Mouse (Mus musculus): Measurements from ENCODE around the gene Mettl26. TPM values are rescaled to one million over a fixed set of nuclear protein-coding genes. Genes with fewer than 3 reads are reported as not detected.

Mettl26 gene
- polyA plus RNA-seq, 1 experiment: 23.9 TPM

DNA sequence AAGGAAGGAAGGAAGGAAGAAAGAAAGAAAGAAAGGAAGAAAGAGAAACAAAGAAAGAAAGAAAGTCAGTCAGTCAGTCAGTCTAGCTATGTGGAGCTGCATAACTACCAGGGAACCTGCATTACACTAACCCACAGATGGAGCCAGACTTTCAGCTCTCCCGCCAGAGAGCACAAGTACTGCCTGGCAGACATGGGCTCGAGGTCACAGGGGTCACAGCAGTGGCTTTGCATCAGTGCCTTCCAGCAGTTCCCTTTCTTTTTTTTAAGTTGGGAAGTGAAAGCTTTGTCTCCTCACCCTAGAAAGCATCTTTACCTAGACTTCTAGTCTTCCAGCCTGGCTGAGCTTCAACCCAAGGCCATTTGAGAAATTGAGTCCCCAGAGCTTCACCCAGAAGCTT, 20.5 kb downstream of the Mettl26 start:
- peaks cover 30% of the 10 kb centered on the region for H3K36me3 ChIP-seq (replicated peaks; ENCODE audit: low read length)
- peaks cover 33% of the 10 kb centered on the region for H3K4me1 ChIP-seq
- TF ChIP-seq FLI1 (IDR thresholded peaks at IDR 0.05; ENCODE audit: low read length): no peak

GRCm38 (mm10) chr17:25895891-25896290, 21.0 kb downstream of the Mettl26 start:
- Histone ChIP-seq H3K36me3 (replicated peaks; ENCODE audit: low read length) (peaks cover 30% of the 10 kb centered on the region), H3K4me3 (replicated peaks) (no peak overlapping the region), H3K27me3 (replicated peaks) (no peaks in the 10 kb centered on the region), H3K4me1 (peaks cover 33% of the 10 kb centered on the region), H3K9me3 (peaks cover 4% of the 10 kb centered on the region; the same call in 1 of the 2 replicates)
- TF ChIP-seq GATA1 (IDR thresholded peaks at IDR 0.05; ENCODE audit: borderline replicate concordance, low read length) (no peak), FLI1 (IDR thresholded peaks at IDR 0.05; ENCODE audit: low read length) (no peak)

More for the DNA sequence above, 20.5 kb downstream of the Mettl26 start:
- Histone ChIP-seq H3K4me3 (replicated peaks) (no peak overlapping the region), H3K9me3 (0 out of 2 replicates have a peak, but pooled peaks cover under 1% of the 10 kb centered on the region), H3K27me3 (replicated peaks) (no peaks in the 10 kb centered on the region)

- Histone ChIP-seq H3K4me1 (peaks cover 46% of the 10 kb centered on the region), H3K27me3 (replicated peaks) (no peaks in the 10 kb centered on the region), H3K4me3 (replicated peaks) (no peak overlapping the region), H3K9me3 (peaks cover 4% of the 10 kb centered on the region; the same call in 1 of the 2 replicates), H3K36me3 (replicated peaks; ENCODE audit: low read length) (peaks cover 35% of the 10 kb centered on the region)
- TF ChIP-seq GATA1 (IDR thresholded peaks at IDR 0.05; ENCODE audit: borderline replicate concordance, low read length) (no peak), FLI1 (IDR thresholded peaks at IDR 0.05; ENCODE audit: low read length) (no peak)
Observed at GRCm38 (mm10) chr17:25900193-25900592, 25.3 kb downstream of the Mettl26 start.

DNA sequence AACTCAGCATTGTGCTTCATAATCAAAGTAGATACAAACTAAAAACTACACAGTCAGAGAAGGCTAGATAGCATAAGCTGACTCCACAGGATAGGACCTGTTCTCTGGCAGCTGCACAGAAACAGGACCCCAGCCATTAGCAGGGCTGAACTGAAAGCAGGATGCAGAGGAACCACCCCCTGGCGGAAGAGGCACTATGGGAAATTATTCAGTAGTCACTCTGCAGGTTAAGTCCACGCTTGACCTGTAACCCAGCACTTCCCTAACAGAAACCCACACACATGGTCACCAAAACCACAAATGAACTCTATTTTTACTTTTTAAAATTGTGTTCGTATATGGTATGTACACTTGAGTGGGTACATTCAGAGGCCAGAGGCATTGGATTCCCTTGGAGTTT, 28.2 kb downstream of the Mettl26 start:
- H3K36me3 ChIP-seq (replicated peaks; ENCODE audit: low read length): peaks cover 53% of the 10 kb centered on the region
- H3K9me3 ChIP-seq: peaks cover 4% of the 10 kb centered on the region; the same call in 1 of the 2 replicates
- H3K4me1 ChIP-seq: peaks cover 38% of the 10 kb centered on the region
- no peak for TF ChIP-seq FLI1 (IDR thresholded peaks at IDR 0.05; ENCODE audit: low read length)
- no peak for TF ChIP-seq GATA1 (IDR thresholded peaks at IDR 0.05; ENCODE audit: borderline replicate concordance, low read length)
- H3K4me3 ChIP-seq (replicated peaks): peak overlapping the region; percentile 18
- H3K27me3 ChIP-seq (replicated peaks): no peaks in the 10 kb centered on the region

GRCm38 (mm10) chr17:25907640-25908039, 32.8 kb downstream of the Mettl26 start:
- Histone ChIP-seq H3K9me3 (no peaks in the 10 kb centered on the region), H3K27me3 (replicated peaks) (no peaks in the 10 kb centered on the region), H3K4me1 (peaks cover 37% of the 10 kb centered on the region), H3K4me3 (replicated peaks) (no peak overlapping the region), H3K36me3 (replicated peaks; ENCODE audit: low read length) (peaks cover 45% of the 10 kb centered on the region)
- no peak for TF ChIP-seq GATA1 (IDR thresholded peaks at IDR 0.05; ENCODE audit: borderline replicate concordance, low read length)

DNA sequence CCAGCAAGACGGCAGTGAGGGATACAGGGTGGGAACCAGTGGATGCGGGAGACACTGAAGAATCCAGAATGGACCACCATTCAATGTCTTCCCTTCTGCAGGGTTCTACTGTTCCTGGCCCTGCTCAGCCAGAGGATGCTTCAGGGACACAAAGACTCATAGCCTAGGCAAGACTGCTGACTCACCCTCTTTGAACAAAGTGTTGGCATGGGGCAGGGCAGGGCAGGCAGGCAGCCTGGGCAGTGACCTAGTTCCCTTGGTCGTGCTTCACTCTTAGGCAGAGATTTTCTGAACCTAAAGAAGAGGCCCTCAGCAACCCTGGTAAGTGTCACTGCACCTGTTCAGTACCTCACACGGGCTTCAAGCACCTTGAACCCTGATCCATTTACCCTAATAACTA, 36.9 kb downstream of the Mettl26 start:
- TF ChIP-seq FLI1 (IDR thresholded peaks at IDR 0.05; ENCODE audit: low read length) (no peak), GATA1 (IDR thresholded peaks at IDR 0.05; ENCODE audit: borderline replicate concordance, low read length) (no peak)
- H3K36me3 ChIP-seq (replicated peaks; ENCODE audit: low read length): peaks cover 52% of the 10 kb centered on the region
- peaks cover 2% of the 10 kb centered on the region for H3K27me3 ChIP-seq (replicated peaks)
- peak overlapping the region; percentile 2 for H3K4me3 ChIP-seq (replicated peaks)
- H3K4me1 ChIP-seq: peaks cover 53% of the 10 kb centered on the region
- H3K9me3 ChIP-seq: no peaks in the 10 kb centered on the region

DNA sequence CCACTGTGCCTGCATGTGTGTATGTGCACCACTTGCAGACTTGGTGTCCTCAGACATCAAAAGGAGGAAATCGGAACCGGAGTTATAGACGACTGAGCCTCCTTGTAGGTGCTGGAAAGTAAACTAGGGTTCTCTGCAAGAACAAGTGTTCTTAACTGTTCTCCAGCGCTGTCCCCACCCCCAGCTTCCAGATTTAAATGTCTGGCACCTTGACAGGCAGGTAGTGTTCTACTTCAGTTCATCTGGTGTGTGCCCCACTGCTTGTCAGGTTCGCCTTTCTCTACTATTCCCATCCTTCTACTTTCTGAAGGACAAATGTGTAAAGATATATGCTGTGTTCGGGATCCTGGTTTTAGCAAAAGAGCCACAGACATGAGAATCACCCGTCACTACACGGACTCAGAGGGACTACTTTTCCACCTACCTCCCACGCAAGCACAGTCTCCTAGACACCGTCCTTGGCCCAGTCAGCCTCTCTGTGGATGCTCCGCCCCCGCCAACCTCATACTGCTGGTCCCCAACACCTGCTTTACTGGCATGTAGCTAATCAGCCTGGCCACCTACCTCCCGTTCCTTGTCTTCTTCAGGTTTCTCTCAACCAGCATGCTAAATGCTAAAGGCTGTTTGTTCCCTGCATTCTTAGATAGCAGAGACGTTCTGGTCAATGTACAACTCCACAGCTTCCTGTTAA, 38.5 kb downstream of the Mettl26 start:
- Histone ChIP-seq H3K36me3 (replicated peaks; ENCODE audit: low read length) (peaks cover 52% of the 10 kb centered on the region), H3K4me3 (replicated peaks) (peak overlapping the region; percentile 74), H3K27me3 (replicated peaks) (peaks cover 2% of the 10 kb centered on the region)

DNA sequence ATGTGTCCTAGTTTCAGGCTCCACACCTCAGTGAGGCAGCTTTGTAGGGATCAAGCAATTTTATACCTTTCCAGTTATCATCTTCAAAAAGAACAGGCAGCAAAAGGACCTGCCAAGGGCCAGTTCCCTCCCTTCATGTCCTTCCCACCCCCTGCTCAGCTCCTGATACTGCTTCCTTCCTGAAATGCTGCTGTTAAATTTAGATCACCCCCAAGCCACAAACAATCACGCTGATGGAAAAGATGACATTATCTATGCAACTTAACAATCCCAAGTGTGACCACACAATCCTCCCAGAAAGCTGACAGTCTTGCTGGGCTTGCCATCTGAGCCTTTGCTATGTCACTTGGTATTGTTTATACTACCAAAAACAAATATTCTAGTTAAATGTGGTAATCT, 39.0 kb downstream of the Mettl26 start:
- peaks cover 2% of the 10 kb centered on the region for H3K27me3 ChIP-seq (replicated peaks)
- H3K4me3 ChIP-seq (replicated peaks): peak overlapping the region; percentile 74
- peaks cover 52% of the 10 kb centered on the region for H3K36me3 ChIP-seq (replicated peaks; ENCODE audit: low read length)
- no peak for TF ChIP-seq GATA1 (IDR thresholded peaks at IDR 0.05; ENCODE audit: borderline replicate concordance, low read length)
- no peak for TF ChIP-seq FLI1 (IDR thresholded peaks at IDR 0.05; ENCODE audit: low read length)
- peaks cover 69% of the 10 kb centered on the region for H3K4me1 ChIP-seq
- H3K9me3 ChIP-seq: no peaks in the 10 kb centered on the region

More for the DNA sequence above, 38.5 kb downstream of the Mettl26 start:
- Histone ChIP-seq H3K9me3 (no peaks in the 10 kb centered on the region), H3K4me1 (peaks cover 63% of the 10 kb centered on the region)
- TF ChIP-seq GATA1 (IDR thresholded peaks at IDR 0.05; ENCODE audit: borderline replicate concordance, low read length) (no peak), FLI1 (IDR thresholded peaks at IDR 0.05; ENCODE audit: low read length) (no peak)

DNA sequence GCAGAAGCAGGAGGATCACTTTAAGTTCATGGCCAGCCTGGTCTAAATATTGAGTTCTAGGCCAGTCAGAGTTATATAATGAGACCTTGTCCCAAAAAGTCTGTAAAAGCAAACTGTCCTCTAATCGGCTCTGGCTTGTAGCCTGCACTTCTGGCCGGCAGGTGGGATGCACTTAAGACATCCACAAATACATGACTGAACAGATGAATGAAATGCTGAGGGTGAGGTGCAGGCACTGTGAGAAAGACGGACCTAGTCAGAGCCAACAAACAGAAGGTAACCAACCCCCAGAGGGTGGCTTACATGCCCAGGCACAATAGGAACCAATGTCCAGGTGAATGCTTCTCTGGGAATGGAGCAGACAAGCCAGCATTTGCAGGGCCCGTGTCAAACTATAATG, 39.4 kb downstream of the Mettl26 start:
- Histone ChIP-seq H3K36me3 (replicated peaks; ENCODE audit: low read length) (peaks cover 52% of the 10 kb centered on the region), H3K27me3 (replicated peaks) (peaks cover 2% of the 10 kb centered on the region), H3K4me1 (peaks cover 72% of the 10 kb centered on the region), H3K4me3 (replicated peaks) (peak overlapping the region; percentile 59), H3K9me3 (no peaks in the 10 kb centered on the region)
- TF ChIP-seq GATA1 (IDR thresholded peaks at IDR 0.05; ENCODE audit: borderline replicate concordance, low read length) (no peak), FLI1 (IDR thresholded peaks at IDR 0.05; ENCODE audit: low read length) (no peak)

GRCm38 (mm10) chr17:25916931-25917647, 42.2 kb downstream of the Mettl26 start:
- Histone ChIP-seq H3K27me3 (replicated peaks) (peaks cover 2% of the 10 kb centered on the region), H3K9me3 (no peaks in the 10 kb centered on the region), H3K4me3 (replicated peaks) (no peak overlapping the region), H3K36me3 (replicated peaks; ENCODE audit: low read length) (peaks cover 38% of the 10 kb centered on the region), H3K4me1 (peaks cover 76% of the 10 kb centered on the region)
- TF ChIP-seq GATA1 (IDR thresholded peaks at IDR 0.05; ENCODE audit: borderline replicate concordance, low read length): no peak
- no peak for TF ChIP-seq FLI1 (IDR thresholded peaks at IDR 0.05; ENCODE audit: low read length)

All from megakaryocyte, embryonic 14.5 days (primary cell).